Mouse (Mus musculus) ES-E14 (cell line): ENCODE results near the gene Wdr11.

Experiments
- CHD2 ChIP-seq: IDR thresholded peaks from 2 replicates; pipeline ENCODE4 v1.6.1; 2014; ENCODE audit warnings: mild to moderate bottlenecking, low read depth, low read length, inconsistent platforms
- HCFC1 ChIP-seq: IDR thresholded peaks from 2 replicates; pipeline ENCODE4 v1.6.1; 2012; ENCODE audit warnings: low read length, inconsistent platforms, borderline replicate concordance; ENCODE audit not compliant: insufficient read depth
- MAFK ChIP-seq: IDR thresholded peaks from 2 replicates; pipeline ENCODE4 v1.6.1; 2014; ENCODE audit warnings: mild to moderate bottlenecking, low read depth, low read length, inconsistent platforms; ENCODE audit not compliant: insufficient read depth
- ZNF384 ChIP-seq: IDR thresholded peaks from 2 replicates; pipeline ENCODE4 v1.6.1; 2012; ENCODE audit warnings: low read depth, low read length, inconsistent platforms

- TF ChIP-seq CHD2 (no peak), ZNF384 (no peak), MAFK (no peak), HCFC1 (no peak)
Observed at GRCm38 (mm10) chr7:129643290-129643689, 51.6 kb downstream of the Wdr11 start.
